In the genomic region with DNA sequence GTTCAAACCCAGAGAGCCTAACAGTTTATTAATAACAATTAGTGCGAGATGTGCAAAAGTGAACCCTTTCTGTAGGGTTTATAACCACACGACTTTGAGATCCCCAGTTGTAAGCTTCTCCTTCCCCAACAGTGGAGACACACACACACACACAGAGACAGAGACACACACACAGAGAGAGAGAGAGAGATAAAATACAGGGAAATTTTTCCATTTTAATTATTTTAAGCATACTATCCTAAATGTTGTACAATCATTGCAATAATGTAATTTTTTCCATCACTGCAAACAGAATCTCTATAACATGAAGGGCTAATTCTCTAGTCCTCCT, we compare ENCODE assay signal across 8 mouse cellular contexts. TPM values are rescaled to one million over a fixed set of nuclear protein-coding genes. Genes with fewer than 3 reads are reported as not detected.
A peak's percentile ranks its signal among the peaks of the same experiment; 100 is the strongest.
DNase-seq lines count a peak whose midpoint lies in the region; ATAC-seq and TF ChIP-seq lines count a peak whose summit lies in the region.

No protein-coding gene starts in this region.

- no peak for TF ChIP-seq CTCF in CH12.LX (conservative IDR thresholded peaks at IDR 0.05 in 1 of 2, IDR thresholded peaks at IDR 0.05 in 1 of 2; ENCODE audit: low read depth in 2 of 2, low read length in 2 of 2)

- 0 out of 2 replicates have a peak, but pooled peaks cover 2% of the 10 kb centered on the region for H3K79me2 ChIP-seq in CH12.LX (replicated peaks; ENCODE audit: control insufficient read depth, extremely low read depth, insufficient read depth, poor library complexity, severe bottlenecking)

- no peak for TF ChIP-seq POLR2A in CH12.LX (IDR thresholded peaks at IDR 0.05; ENCODE audit: low read depth, low read length)

- H3K4me1 ChIP-seq in heart, embryonic 11.5 days (ENCODE audit: control insufficient read depth, insufficient read depth, low read length): no peaks in the 10 kb centered on the region
- H3K4me1 ChIP-seq in CH12.LX (ENCODE audit: control insufficient read depth in 1 of 2, insufficient read depth in 2 of 2): peaks cover 2 to 15% of the 10 kb centered on the region in 2 experiments; a peak in 2 of 4 replicates
- H3K4me1 ChIP-seq in forebrain, embryonic 15.5 days: peaks cover 3% of the 10 kb centered on the region; the same call in 1 of the 2 replicates
- H3K4me1 ChIP-seq in liver, embryonic 15.5 days (replicated peaks): peaks cover 14% of the 10 kb centered on the region; the same call in 1 of the 2 replicates

- in situ Hi-C loops in CH12.LX (cut with MboI; ENCODE audit: low pct_ligation_motif_present, low pct_unique_long_range_greater_than_20kb, low sequenced_read_pairs): no loop called here

- peak overlapping the region; percentile 55 for H3K4me3 ChIP-seq in heart, embryonic 11.5 days (ENCODE audit: low read depth, low read length)
- peak overlapping the region; percentile 60 to 82 (median 68) for H3K4me3 ChIP-seq in CH12.LX (replicated peaks in 1 of 3; ENCODE audit: low read depth in 2 of 3, low read length in 2 of 3, poor library complexity in 1 of 3)
- H3K4me3 ChIP-seq in forebrain, embryonic 15.5 days: peak overlapping the region; percentile 51
- H3K4me3 ChIP-seq in liver, embryonic 15.5 days (replicated peaks): peak overlapping the region; percentile 66

- H3K36me3 ChIP-seq in heart, embryonic 11.5 days (ENCODE audit: control insufficient read depth, insufficient read depth, low read length): no peaks in the 10 kb centered on the region
- H3K36me3 ChIP-seq in CH12.LX (replicated peaks in 1 of 2; ENCODE audit: control insufficient read depth in 1 of 2, insufficient read depth in 1 of 2, low read length in 1 of 2): no peaks in the 10 kb centered on the region
- no peaks in the 10 kb centered on the region for H3K36me3 ChIP-seq in forebrain, embryonic 15.5 days
- H3K36me3 ChIP-seq in liver, embryonic 15.5 days (replicated peaks): no peaks in the 10 kb centered on the region

- peak overlapping the region; percentile 82 for H3K9ac ChIP-seq in heart, embryonic 11.5 days (ENCODE audit: low read depth, low read length)
- H3K9ac ChIP-seq in CH12.LX (ENCODE audit: insufficient read depth, low read depth): peak overlapping the region; percentile 95
- peak overlapping the region; percentile 54 for H3K9ac ChIP-seq in forebrain, embryonic 15.5 days (replicated peaks)
- peak overlapping the region; percentile 62 for H3K9ac ChIP-seq in liver, embryonic 15.5 days

- dilution Hi-C loops in CH12.LX (cut with MboI; ENCODE audit: extremely low pct_ligation_motif_present, extremely low pct_unique_long_range_greater_than_20kb, low sequenced_read_pairs): no loop called here

- TF ChIP-seq EP300 in CH12.LX (IDR thresholded peaks at IDR 0.05; ENCODE audit: low read length): peak; percentile 52; the same call in 1 of the 2 replicates

- peak overlapping the region; percentile 90 for H3K27ac ChIP-seq in heart, embryonic 11.5 days (ENCODE audit: low read depth, low read length)
- peak overlapping the region; percentile 90; the same call in 1 of the 2 replicates for H3K27ac ChIP-seq in CH12.LX (ENCODE audit: insufficient read depth, low read depth)
- peak overlapping the region; percentile 86 for H3K27ac ChIP-seq in forebrain, embryonic 15.5 days (replicated peaks)
- peak overlapping the region; percentile 83 for H3K27ac ChIP-seq in liver, embryonic 15.5 days (replicated peaks)

- H3K4me2 ChIP-seq in heart, embryonic 11.5 days: peak overlapping the region; percentile 55
- H3K4me2 ChIP-seq in CH12.LX (ENCODE audit: insufficient read depth, low read depth, poor library complexity, severe bottlenecking): peak overlapping the region; percentile 75; the same call in 1 of the 2 replicates
- H3K4me2 ChIP-seq in forebrain, embryonic 15.5 days (replicated peaks): peak overlapping the region; percentile 65
- H3K4me2 ChIP-seq in liver, embryonic 15.5 days: peak overlapping the region; percentile 73

- H3K27me3 ChIP-seq in heart, embryonic 11.5 days (ENCODE audit: control insufficient read depth, insufficient read depth, low read length): no peaks in the 10 kb centered on the region
- no peaks in the 10 kb centered on the region for H3K27me3 ChIP-seq in CH12.LX (replicated peaks)
- H3K27me3 ChIP-seq in forebrain, embryonic 15.5 days: no peaks in the 10 kb centered on the region
- no peaks in the 10 kb centered on the region for H3K27me3 ChIP-seq in liver, embryonic 15.5 days

- H3K9me3 ChIP-seq in heart, embryonic 11.5 days (replicated peaks; ENCODE audit: control insufficient read depth, low read length): no peaks in the 10 kb centered on the region
- H3K9me3 ChIP-seq in CH12.LX (replicated peaks; ENCODE audit: low read length): no peaks in the 10 kb centered on the region
- H3K9me3 ChIP-seq in forebrain, embryonic 15.5 days: no peaks in the 10 kb centered on the region
- H3K9me3 ChIP-seq in liver, embryonic 15.5 days (replicated peaks): no peaks in the 10 kb centered on the region

- 7% methylated on average over 2 of the region's 2 CpGs for WGBS in heart, embryonic 11.5 days (ENCODE audit: insufficient replicate concordance)
- 3% methylated on average over 2 of the region's 2 CpGs for WGBS in forebrain, embryonic 15.5 days
- 8% methylated on average over 2 of the region's 2 CpGs for WGBS in liver, embryonic 15.5 days (ENCODE audit: insufficient replicate concordance)

- no peak for ATAC-seq in heart, embryonic 11.5 days (replicated peaks; ENCODE audit: insufficient number of reproducible peaks, low FRiP score, low TSS enrichment)
- ATAC-seq in forebrain, embryonic 15.5 days (replicated peaks): peak; percentile 9; the same call in 1 of the 2 replicates
- ATAC-seq in liver, embryonic 15.5 days (ENCODE audit: insufficient read depth): 0 out of 2 replicates have a peak, but pooled peaks have one; percentile 1

- no peak for DNase-seq in heart, postnatal 4 days
- DNase-seq in CH12.LX (ENCODE audit: extremely low read depth): no peak
- DNase-seq in frontal cortex, postnatal 10 days (ENCODE audit: low spot score in 2 of 2): no peak
- DNase-seq in thymus, postnatal 14 days: no peak
- DNase-seq in spleen, adult 18-20 months: no peak

- no peak for TF ChIP-seq RAD21 in CH12.LX (IDR thresholded peaks at IDR 0.05; ENCODE audit: low read depth, low read length)

TF ChIP-seq in CH12.LX, 34 proteins besides CTCF, POLR2A, EP300 and RAD21:
- TF ChIP-seq USF1 (IDR thresholded peaks at IDR 0.05; ENCODE audit: low read depth, low read length) (no peak), PAX5 (IDR thresholded peaks at IDR 0.05; ENCODE audit: low read length) (no peak), USF2 (conservative IDR thresholded peaks at IDR 0.05; ENCODE audit: low read depth, low read length) (no peak), UBTF (IDR thresholded peaks at IDR 0.05; ENCODE audit: low read depth, low read length) (no peak), GABPA (IDR thresholded peaks at IDR 0.05; ENCODE audit: insufficient replicate concordance, low read depth, low read length) (no peak), MXI1 (IDR thresholded peaks at IDR 0.05; ENCODE audit: low read depth, low read length) (no peak), CHD1 (IDR thresholded peaks at IDR 0.05; ENCODE audit: low read depth, low read length) (0 out of 2 replicates have a peak, but pooled peaks have one; percentile 49), SIN3A (IDR thresholded peaks at IDR 0.05; ENCODE audit: low read length) (no peak), KAT2A (IDR thresholded peaks at IDR 0.05; ENCODE audit: insufficient replicate concordance, low read length) (no peak), HCFC1 (IDR thresholded peaks at IDR 0.05; ENCODE audit: low read depth, low read length) (no peak), RCOR1 (conservative IDR thresholded peaks at IDR 0.05; ENCODE audit: low read depth, low read length) (no peak), TCF12 (IDR thresholded peaks at IDR 0.05; ENCODE audit: low read depth, low read length) (peak; percentile 43), SMC3 (IDR thresholded peaks at IDR 0.05; ENCODE audit: low read depth, low read length) (no peak), MAX (IDR thresholded peaks at IDR 0.05; ENCODE audit: low read length) (no peak), CHD2 (IDR thresholded peaks at IDR 0.05; ENCODE audit: low read length) (no peak), MAZ (IDR thresholded peaks at IDR 0.05; ENCODE audit: low read depth, low read length) (no peak)

RNA-seq across cellular contexts. Expression of gene Rab6a, which starts 15.7 kb away (rescaled TPM):
- polyA plus RNA-seq in heart, embryonic 11.5 days (2014; fragmentation: Nextera tagmentation; extraction: Ambion mirVana): 115 and 128 TPM in 2 replicates
- 10 to 100 TPM; 84.1 to 84.7 TPM for total RNA-seq in heart, postnatal 4 days (2021)
- total RNA-seq in CH12.LX (2012; rRNA removed) (11.1 and 12.0 TPM in 2 replicates), CH12.LX (2014; rRNA removed) (30.7 and 35.2 TPM in 2 replicates)
- polyA plus RNA-seq in CH12.LX (2012; ENCODE audit: insufficient read length, low read depth): 23.2 and 30.7 TPM in 2 replicates
- 194 and 207 TPM in 2 replicates for polyA plus RNA-seq in forebrain, embryonic 15.5 days (2015; fragmentation: Nextera tagmentation; extraction: Ambion mirVana)
- polyA plus RNA-seq in liver, embryonic 15.5 days (2015; fragmentation: Nextera tagmentation; extraction: Ambion mirVana): 39.1 TPM in 2 replicates

RNA-seq across cellular contexts. Expression of gene Mrpl48, which starts 16.6 kb away (rescaled TPM):
- polyA plus RNA-seq in heart, embryonic 11.5 days (2014; fragmentation: Nextera tagmentation; extraction: Ambion mirVana): 76.9 and 77.3 TPM in 2 replicates
- 10 to 100 TPM; 74.9 to 78.5 TPM for total RNA-seq in heart, postnatal 4 days (2021)
- 39.1 and 42.5 TPM in 2 replicates for total RNA-seq in CH12.LX (2012; rRNA removed)
- total RNA-seq in CH12.LX (2014; rRNA removed): 99.4 and 104 TPM in 2 replicates
- polyA plus RNA-seq in CH12.LX (2012; ENCODE audit: insufficient read length, low read depth): 98.5 and 110 TPM in 2 replicates
- 74.9 and 76.3 TPM in 2 replicates for polyA plus RNA-seq in forebrain, embryonic 15.5 days (2015; fragmentation: Nextera tagmentation; extraction: Ambion mirVana)
- 34.0 and 41.3 TPM in 2 replicates for polyA plus RNA-seq in liver, embryonic 15.5 days (2015; fragmentation: Nextera tagmentation; extraction: Ambion mirVana)

RNA-seq across cellular contexts. Expression of gene Coa4, which starts 54.6 kb away (rescaled TPM):
- polyA plus RNA-seq in heart, embryonic 11.5 days (2014; fragmentation: Nextera tagmentation; extraction: Ambion mirVana): 24.4 and 27.0 TPM in 2 replicates
- total RNA-seq in heart, postnatal 4 days (2021): 10 to 100 TPM in 1 of 2 experiments, 1 to 10 TPM in 1; 9.7 to 10.6 TPM
- 22.9 and 25.5 TPM in 2 replicates for total RNA-seq in CH12.LX (2012; rRNA removed)
- 20.3 and 24.1 TPM in 2 replicates for total RNA-seq in CH12.LX (2014; rRNA removed)
- polyA plus RNA-seq in CH12.LX (2012; ENCODE audit: insufficient read length, low read depth): 22.0 and 24.1 TPM in 2 replicates
- 14.1 and 14.9 TPM in 2 replicates for polyA plus RNA-seq in forebrain, embryonic 15.5 days (2015; fragmentation: Nextera tagmentation; extraction: Ambion mirVana)
- polyA plus RNA-seq in liver, embryonic 15.5 days (2015; fragmentation: Nextera tagmentation; extraction: Ambion mirVana): 11.5 and 12.3 TPM in 2 replicates
